Mouse (Mus musculus): ENCODE measurements around the gene Zeb2.
A peak's percentile ranks its signal among the peaks of the same experiment; 100 is the strongest.

Zeb2 gene

GRCm38 (mm10) chr2:45117087-45117561 lies at the start of gene Zeb2:
Gene Zeb2 (minus strand): TSS chr2:45117395.
- DNase-seq (ENCODE audit: low read depth): no peak

- DNase-seq (ENCODE audit: low read depth): no peak
Measured at GRCm38 (mm10) chr2:45158785-45159184, 41.6 kb upstream of the Zeb2 start.

DNA sequence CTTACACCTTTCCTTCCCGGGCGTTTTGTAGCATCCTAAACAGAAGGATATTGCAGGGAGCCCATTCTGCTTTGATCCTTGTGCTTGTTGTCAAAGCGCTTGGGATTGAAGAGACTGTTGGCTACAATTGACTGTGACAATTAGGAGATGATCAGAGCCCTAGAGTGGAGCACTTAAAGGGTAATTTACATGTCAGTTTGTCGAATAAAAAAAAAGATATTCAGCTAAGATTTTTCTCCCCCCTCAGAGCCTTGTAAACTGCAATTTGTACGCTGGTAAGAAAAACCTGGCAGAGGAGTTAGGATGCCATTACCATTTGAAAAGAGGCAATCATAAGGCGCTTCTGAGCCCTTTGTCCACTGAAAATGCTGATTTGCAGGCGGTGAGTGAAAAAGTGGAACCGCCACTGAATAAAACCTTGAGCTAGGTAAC lies 41.2 kb upstream of the Zeb2 start:
- DNase-seq (ENCODE audit: low read depth): no peak

GRCm38 (mm10) chr2:45153315-45153714 lies 36.1 kb upstream of the Zeb2 start:
- DNase-seq (ENCODE audit: low read depth): no peak

GRCm38 (mm10) chr2:45143162-45143561 lies 26.0 kb upstream of the Zeb2 start:
- DNase-seq (ENCODE audit: low read depth): no peak

- no peak for DNase-seq (ENCODE audit: low read depth)
Measured at GRCm38 (mm10) chr2:45138906-45139305, 21.7 kb upstream of the Zeb2 start.

DNA sequence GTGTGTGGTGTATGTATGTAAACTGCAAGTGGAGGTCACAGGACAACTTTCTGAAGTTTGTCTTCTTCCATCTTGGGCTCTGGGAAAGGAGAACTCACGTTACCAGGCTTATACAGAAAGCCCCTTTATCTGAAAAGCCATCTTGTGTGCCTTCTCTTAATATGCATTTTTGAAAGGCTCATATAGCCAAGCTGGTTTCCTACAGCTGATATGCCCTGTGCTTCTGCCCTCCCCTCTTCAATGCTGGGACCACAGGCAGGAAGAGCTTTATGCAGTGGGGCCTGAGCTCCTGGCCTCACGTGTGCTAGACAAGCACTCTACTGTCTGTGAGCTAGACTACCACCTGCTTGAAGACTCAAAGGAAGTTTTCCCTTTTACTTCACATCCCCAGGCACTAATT lies 19.6 kb upstream of the Zeb2 start:
- DNase-seq (ENCODE audit: low read depth): peak; percentile 4

GRCm38 (mm10) chr2:45133225-45133624 lies 16.0 kb upstream of the Zeb2 start:
- DNase-seq (ENCODE audit: low read depth): no peak

GRCm38 (mm10) chr2:45130461-45131156 lies 13.4 kb upstream of the Zeb2 start:
- DNase-seq (ENCODE audit: low read depth): no peak

DNA sequence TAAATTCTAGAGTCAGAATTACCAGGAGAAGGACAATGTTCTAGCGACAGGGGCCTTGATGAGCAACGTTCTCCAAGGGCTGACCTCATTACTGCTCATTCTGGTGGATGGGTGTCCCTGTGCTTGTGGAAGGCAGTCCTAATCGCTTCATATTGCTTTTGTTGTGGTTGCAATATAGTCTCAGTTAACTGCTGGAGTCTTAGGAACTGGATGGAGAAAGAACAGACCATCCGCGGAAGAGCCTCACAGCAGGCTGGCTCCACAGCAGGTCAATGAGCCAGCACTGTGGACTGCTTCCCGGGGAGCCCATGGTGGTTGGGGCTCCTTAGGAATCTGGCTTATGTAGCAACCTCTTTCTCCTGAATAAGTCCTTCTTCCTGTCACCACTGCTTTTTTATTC lies 12.4 kb upstream of the Zeb2 start:
- no peak for DNase-seq (ENCODE audit: low read depth)

DNA sequence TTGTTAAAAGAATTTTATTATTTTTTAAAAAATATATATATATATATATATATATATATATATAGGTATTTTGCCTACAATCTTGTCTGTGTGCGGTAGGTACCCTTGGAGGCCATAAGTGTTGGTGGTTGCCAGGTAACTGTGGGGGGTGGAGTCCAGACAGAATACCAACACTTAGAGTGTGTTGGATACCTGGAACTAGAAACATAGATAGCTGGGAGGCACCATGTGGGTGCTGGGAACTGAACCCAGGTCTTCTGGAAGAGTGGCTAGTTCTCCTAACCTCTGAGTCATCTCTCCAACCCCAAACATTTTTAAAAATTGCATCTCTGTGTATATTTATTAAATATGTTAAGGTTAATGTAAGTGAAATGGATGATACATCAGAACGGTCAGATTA lies 11.5 kb upstream of the Zeb2 start:
- no peak for DNase-seq (ENCODE audit: low read depth)

- no peak for DNase-seq (ENCODE audit: low read depth)
Measured at GRCm38 (mm10) chr2:45126401-45126800, 9.2 kb upstream of the Zeb2 start.

DNA sequence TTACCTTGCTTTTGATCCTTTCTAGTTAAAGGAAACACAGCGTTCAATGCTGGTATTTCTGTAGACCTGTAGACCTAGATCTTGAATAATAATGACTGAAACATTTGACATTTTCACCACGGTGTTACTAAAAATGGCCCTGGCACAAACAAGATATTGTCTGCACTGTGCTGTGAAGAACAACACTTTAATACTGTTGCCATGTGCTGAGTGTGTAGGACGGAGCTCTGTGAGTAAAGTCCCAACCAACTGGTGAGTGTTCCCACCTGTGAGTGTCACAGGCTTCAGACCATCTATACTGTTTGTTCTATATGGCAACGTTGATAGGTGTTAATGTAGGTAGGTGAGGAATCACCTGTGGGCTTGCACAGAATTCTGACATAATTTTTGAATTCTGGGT lies 8.0 kb upstream of the Zeb2 start:
- no peak for DNase-seq (ENCODE audit: low read depth)

GRCm38 (mm10) chr2:45123490-45123889 lies 6.3 kb upstream of the Zeb2 start:
- no peak for DNase-seq (ENCODE audit: low read depth)

GRCm38 (mm10) chr2:45118121-45118520 lies 926 bp upstream of the Zeb2 start:
- no peak for DNase-seq (ENCODE audit: low read depth)

DNA sequence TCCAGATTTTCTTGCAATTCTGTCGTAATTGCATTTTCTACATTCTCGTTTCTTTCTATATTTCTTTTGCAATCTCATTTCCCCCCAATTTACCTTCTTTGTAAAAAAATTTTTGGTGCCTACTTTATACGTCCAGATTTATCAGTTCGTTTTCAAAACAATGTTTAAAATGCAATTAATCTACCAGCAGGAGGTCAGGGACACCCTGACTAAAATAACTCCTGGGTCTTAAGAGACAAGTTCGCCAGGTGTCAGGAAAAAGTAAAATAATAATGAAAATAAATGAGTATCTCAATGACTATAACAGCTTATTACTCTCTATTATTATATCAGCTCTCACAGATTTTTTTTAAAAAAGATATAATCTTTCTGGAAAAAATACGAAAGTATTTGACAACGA lies 397 bp upstream of the Zeb2 start:
- DNase-seq (ENCODE audit: low read depth): no peak

DNA sequence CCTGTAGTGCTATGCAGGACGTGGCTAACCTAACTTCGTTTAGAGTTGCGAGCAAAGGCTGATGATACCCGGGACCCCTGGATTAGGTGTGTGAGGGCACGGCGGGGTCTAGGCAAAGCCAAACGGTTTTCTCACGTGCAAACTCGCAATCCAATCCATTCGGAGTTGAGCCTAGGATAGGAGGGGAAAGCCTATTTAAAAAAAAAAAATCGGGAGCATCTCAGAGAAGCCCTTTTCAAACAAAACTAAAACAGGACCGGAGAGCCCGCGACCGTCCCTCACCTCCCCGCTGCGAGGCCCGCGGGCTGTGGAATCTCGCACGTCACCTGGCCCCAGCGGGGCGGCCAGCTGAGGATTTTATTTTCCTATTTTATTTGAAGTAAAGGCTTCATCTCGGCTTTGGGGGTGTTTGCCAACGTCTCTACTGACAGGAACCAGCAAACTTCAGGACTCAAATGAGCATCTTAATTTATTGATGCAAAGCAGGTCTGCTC lies 617 bp downstream of the Zeb2 start:
- no peak for DNase-seq (ENCODE audit: low read depth)

- DNase-seq (ENCODE audit: low read depth): no peak
Measured at GRCm38 (mm10) chr2:45115720-45116495, 1.3 kb downstream of the Zeb2 start.

GRCm38 (mm10) chr2:45115211-45115610 lies 2.0 kb downstream of the Zeb2 start:
- no peak for DNase-seq (ENCODE audit: low read depth)

DNA sequence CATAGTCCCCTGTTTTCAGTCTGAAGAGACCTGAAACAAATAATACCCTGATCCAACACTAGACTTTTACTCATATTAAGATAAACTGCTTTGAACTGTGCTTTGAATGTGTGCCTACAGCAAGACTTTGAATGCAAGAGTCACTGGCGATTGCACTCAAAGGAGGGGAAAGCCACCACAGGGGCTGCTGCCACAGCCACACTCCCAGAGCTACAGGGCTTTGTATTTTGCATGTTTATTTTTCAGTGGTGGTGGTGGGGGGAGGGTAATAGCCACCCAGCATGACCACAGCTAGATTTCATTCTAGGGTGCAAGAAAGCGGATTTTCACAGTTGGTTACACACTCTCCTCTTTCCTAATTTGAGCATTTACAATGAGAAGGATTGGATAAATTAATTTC lies 2.6 kb downstream of the Zeb2 start:
- DNase-seq (ENCODE audit: low read depth): no peak

DNA sequence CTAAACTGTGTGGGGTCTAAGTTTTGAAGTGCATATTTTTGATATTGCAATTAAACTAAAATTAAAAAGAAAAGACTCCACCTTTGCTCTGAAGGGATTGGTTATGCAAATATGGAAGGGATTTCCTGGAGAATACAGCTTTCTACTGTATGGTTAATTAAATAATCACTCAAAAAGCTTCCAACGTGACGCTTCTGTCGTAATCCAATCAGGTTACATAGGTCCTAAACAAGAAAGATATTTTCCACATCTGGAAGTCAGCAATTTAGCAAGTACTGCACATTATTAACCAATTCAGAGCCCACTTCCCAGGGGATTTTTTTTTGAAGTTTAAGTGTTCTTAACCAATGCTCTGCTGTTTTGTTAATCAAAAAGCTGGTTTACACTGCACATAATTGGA lies 3.3 kb downstream of the Zeb2 start:
- DNase-seq (ENCODE audit: low read depth): no peak

- DNase-seq (ENCODE audit: low read depth): no peak
Measured at GRCm38 (mm10) chr2:45112891-45113683, 4.1 kb downstream of the Zeb2 start.
